Mouse (Mus musculus) liver, embryonic 11.5 days (tissue): ENCODE data around the gene Rfx2. TPM values are rescaled to one million over a fixed set of nuclear protein-coding genes. Genes with fewer than 3 reads are reported as not detected.

Source experiments
- ATAC-seq: fragments of 200-750 bp; cut with Nextera tagmentation; replicated peaks from 2 replicates; pipeline ENCODE4 v1.8.0; 2017; ENCODE audit warnings: moderate number of reproducible peaks, mild to moderate bottlenecking, moderate TSS enrichment, moderate library complexity; ENCODE audit not compliant: low FRiP score
- DNase-seq: peaks from one replicate; pipeline ENCODE4 v3.0.0-alpha.2; 2017; ENCODE audit warnings: low spot score
- H3K27ac ChIP-seq: fragments of 300-500 bp; sonication (generic); 2 replicates; pipeline ENCODE4 v1.5.1; 2014; ENCODE audit warnings: mild to moderate bottlenecking, low read depth, low read length, control low read depth
- H3K27me3 ChIP-seq: fragments of 300-500 bp; sonication (generic); replicated peaks from 2 replicates; pipeline ENCODE4 v1.6.1; 2014; ENCODE audit warnings: low read length, mixed read lengths; ENCODE audit not compliant: control insufficient read depth, insufficient read depth
- H3K36me3 ChIP-seq: fragments of 300-500 bp; sonication (generic); 2 replicates; pipeline ENCODE4 v1.6.1; 2014; ENCODE audit warnings: mild to moderate bottlenecking, low read length, moderate library complexity, mixed read lengths; ENCODE audit not compliant: control insufficient read depth, insufficient read depth
- H3K4me1 ChIP-seq: fragments of 300-500 bp; sonication (generic); replicated peaks from 2 replicates; pipeline ENCODE4 v1.6.1; 2014; ENCODE audit warnings: low read length, mixed read lengths; ENCODE audit not compliant: control insufficient read depth, insufficient read depth
- H3K4me2 ChIP-seq: fragments of 300-500 bp; sonication (generic); 2 replicates; pipeline ENCODE4 v1.6.1; 2014; ENCODE audit warnings: mild to moderate bottlenecking, control low read depth, moderate library complexity
- H3K4me3 ChIP-seq: fragments of 300-500 bp; sonication (generic); 2 replicates; pipeline ENCODE4 v1.5.1; 2014; ENCODE audit warnings: low read depth, low read length, control low read depth
- H3K9ac ChIP-seq: fragments of 300-500 bp; sonication (generic); 2 replicates; pipeline ENCODE4 v1.6.1; 2014; ENCODE audit warnings: low read depth, low read length, control low read depth
- H3K9me3 ChIP-seq: fragments of 300-500 bp; sonication (generic); 2 replicates; pipeline ENCODE4 v1.6.1; 2016; ENCODE audit warnings: low read length, inconsistent platforms, mixed read lengths; ENCODE audit not compliant: control insufficient read depth
- WGBS: fragments of 180-500 bp; shearing (Covaris S2); extraction: QIAGEN DNeasy Blood & Tissue Kit; methylation state at CpG from one replicate; pipeline ENCODE4 v1.1.7; 2014; 5-methylcytosine and 5-hydroxymethylcytosine counted together
- polyA plus RNA-seq: library from polyadenylated mRNA; unstranded; fragments of >200 nt; fragmentation: Nextera tagmentation; extraction: Ambion mirVana; gene quantifications from 2 replicates; pipeline ENCODE4 v1.2.1, GENCODE M21; 2014

Rfx2 gene
- polyA plus RNA-seq, 1 experiment from 2014 or later = 9.0 TPM

DNA sequence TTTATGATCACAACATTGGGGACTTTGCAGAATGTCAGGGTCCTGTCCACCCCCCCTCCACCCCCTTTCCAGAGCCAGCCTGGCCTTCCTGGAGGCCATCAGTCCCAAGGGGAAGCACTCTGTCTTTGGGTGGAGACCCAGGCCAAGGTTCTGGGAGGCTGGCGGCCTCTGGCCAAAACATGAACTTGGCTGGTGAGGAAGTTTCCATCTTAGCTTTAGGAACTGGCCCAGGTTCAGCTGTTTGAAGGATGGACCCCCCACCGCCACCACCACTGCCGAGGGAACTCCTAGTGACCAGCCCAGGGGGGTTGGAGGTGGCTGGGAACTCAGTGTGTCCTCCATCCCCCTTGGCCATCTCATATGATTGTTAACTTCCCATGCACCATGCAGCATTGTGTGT, 69.7 kb downstream of the Rfx2 start:
- H3K36me3 ChIP-seq = no peaks in the 10 kb centered on the region
- no peak overlapping the region for H3K9ac ChIP-seq
- WGBS = 58% methylated on average over 3 of the region's 3 CpGs
- H3K4me1 ChIP-seq = peaks cover 45% of the 10 kb centered on the region
- H3K4me3 ChIP-seq = no peak overlapping the region
- no peaks in the 10 kb centered on the region for H3K9me3 ChIP-seq
- DNase-seq (no peak), ATAC-seq (no peak)
- H3K27ac ChIP-seq = no peak overlapping the region
- H3K27me3 ChIP-seq = peaks cover 13% of the 10 kb centered on the region
- no peak overlapping the region for H3K4me2 ChIP-seq

DNA sequence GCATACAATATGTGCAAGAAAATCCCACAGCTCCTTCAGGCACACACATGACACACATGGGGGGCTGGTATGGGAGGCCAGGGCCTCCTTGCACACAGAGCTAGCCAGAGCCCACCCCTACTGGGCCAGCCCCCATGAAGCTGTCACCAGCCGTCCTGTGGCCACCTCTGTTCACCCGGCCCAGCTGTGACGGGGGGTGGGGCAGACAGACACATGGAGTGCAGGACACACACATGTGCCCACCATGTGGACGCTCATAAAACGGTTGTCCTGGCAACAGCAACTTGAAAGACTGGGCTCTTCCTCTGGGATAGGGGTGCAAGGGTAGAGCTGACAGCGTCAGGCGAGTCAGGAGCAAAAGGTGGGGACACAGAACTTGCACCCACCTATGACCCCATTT, 71.6 kb downstream of the Rfx2 start:
- 72% methylated on average over 7 of the region's 7 CpGs for WGBS
- Histone ChIP-seq H3K9ac (no peak overlapping the region), H3K9me3 (no peaks in the 10 kb centered on the region), H3K4me1 (peaks cover 47% of the 10 kb centered on the region), H3K36me3 (no peaks in the 10 kb centered on the region), H3K4me2 (no peak overlapping the region), H3K27ac (no peak overlapping the region), H3K4me3 (no peak overlapping the region), H3K27me3 (peaks cover 31% of the 10 kb centered on the region)
- ATAC-seq (no peak), DNase-seq (no peak)

GRCm38 (mm10) chr17:56758132-56758531, 72.7 kb downstream of the Rfx2 start:
- no peaks in the 10 kb centered on the region for H3K36me3 ChIP-seq
- peak overlapping the region; percentile 62 for H3K4me3 ChIP-seq
- H3K27me3 ChIP-seq = peaks cover 42% of the 10 kb centered on the region
- no peak overlapping the region; the same call in 1 of the 2 replicates for H3K9ac ChIP-seq
- DNase-seq (peak; percentile 78), ATAC-seq (peak; percentile 34; the same call in 1 of the 2 replicates)
- H3K9me3 ChIP-seq = no peaks in the 10 kb centered on the region
- peaks cover 41% of the 10 kb centered on the region for H3K4me1 ChIP-seq
- 6% methylated on average over 12 of the region's 12 CpGs for WGBS
- H3K4me2 ChIP-seq = peak overlapping the region; percentile 98
- peak overlapping the region; percentile 77; the same call in 1 of the 2 replicates for H3K27ac ChIP-seq

DNA sequence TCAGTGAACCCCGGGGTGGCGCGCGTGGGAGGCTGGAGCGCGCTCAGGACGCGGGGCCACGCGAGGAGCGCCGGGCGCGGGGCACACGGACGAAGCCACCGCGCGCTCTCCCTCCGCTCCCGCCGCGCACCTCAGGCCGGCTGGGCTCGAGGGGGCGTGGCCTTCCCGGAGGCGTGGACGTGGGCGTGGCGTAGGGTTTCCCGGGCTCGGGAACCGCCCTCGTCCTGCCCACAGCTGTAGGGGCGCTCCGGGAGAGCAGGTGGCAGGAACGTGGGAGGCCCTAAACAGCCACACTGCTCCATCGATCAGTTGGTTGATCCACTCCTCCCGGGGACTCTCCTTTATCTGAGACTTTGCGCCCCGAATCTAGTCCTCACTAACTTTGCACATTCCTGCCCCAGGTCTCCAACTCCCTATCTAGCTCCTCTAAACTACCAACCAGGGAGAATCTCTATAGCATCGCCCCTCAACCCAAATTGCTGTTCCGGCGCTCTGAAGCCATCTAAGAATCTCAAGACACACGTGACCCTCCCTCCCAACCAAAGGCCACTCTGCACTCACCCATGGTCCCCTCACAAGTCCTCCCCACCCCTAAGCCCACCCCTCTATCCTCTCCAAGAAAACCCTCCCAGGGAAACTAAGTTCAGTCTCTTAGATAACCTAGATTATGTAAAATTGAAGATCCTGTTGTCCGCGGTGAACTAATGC, 73.2 kb downstream of the Rfx2 start, which contains the start of gene Nrtn:
Gene Nrtn, minus strand, starts transcription at position 115 of the 708 bp plus-strand sequence.
- peak; percentile 87 for DNase-seq
- Histone ChIP-seq H3K4me2 (peak within 1 kb of the TSS; percentile 98), H3K27me3 (peaks cover 48% of the 10 kb centered on the region), H3K36me3 (no peaks in the 10 kb centered on the region), H3K4me1 (peaks cover 36% of the 10 kb centered on the region), H3K27ac (peak within 1 kb of the TSS; percentile 77), H3K9me3 (no peaks in the 10 kb centered on the region), H3K4me3 (peak within 1 kb of the TSS; percentile 62), H3K9ac (peak within 1 kb of the TSS; percentile 70)
- WGBS = 2% methylated on average over 48 of the region's 48 CpGs
- ATAC-seq = peak; percentile 72

GRCm38 (mm10) chr17:56756703-56757399, 74.0 kb downstream of the Rfx2 start:
- Histone ChIP-seq H3K27me3 (peaks cover 55% of the 10 kb centered on the region), H3K27ac (peak overlapping the region; percentile 77; the same call in 1 of the 2 replicates), H3K4me3 (peak overlapping the region; percentile 62), H3K36me3 (no peaks in the 10 kb centered on the region), H3K4me1 (peaks cover 32% of the 10 kb centered on the region), H3K9ac (peak overlapping the region; percentile 70), H3K4me2 (peak overlapping the region; percentile 98), H3K9me3 (no peaks in the 10 kb centered on the region)
- WGBS = 3% methylated on average over 47 of the region's 51 CpGs
- peak; percentile 1; the same call in 1 of the 2 replicates for ATAC-seq
- no peak for DNase-seq

DNA sequence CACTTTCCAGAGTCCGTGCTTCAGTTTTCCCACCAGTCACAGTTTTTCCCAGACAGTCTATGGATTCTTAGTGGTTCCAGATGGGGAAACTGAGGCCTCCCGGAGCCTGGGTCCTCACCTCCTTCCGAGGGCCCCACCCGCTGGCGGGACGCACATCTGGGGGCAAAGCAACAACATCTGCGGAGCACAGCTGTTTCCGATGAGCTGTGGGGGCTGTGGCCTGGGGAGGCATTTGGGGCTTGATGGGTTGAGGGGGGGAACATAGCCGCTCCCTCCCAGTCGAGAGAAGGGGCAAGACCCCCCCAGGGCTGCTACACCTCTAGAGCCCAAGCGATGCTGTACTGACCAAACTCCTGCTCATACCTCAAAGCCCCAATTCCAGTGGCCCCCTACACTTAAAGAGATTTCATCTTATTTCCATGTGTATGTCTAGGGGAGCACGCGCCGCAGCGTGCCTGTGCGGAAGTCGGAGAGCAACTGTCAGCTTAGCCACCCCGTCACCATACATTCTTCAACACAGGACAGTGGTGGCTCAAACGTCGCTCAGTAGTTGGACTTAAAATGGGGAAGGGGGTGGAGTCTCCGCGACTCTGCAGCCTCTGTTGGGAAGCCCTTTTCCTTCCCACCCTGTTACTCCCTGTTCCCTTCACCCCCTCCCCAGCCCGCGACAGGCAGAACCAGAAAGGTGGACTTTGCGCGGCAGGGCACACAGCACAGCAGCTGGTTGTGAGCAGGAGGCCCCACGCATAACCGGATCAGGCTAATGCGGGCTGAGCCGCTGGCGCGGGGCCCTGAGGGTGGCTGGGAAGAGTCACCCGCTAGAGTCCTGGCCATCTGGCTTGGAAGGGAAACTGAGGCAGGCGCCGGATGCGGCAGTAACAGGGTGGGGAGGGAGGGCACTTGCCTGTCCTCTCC, 76.3 kb downstream of the Rfx2 start:
- DNase-seq (no peak), ATAC-seq (no peak)
- Histone ChIP-seq H3K27ac (no peak overlapping the region), H3K4me1 (peaks cover 29% of the 10 kb centered on the region), H3K36me3 (no peaks in the 10 kb centered on the region), H3K4me2 (peak overlapping the region; percentile 35), H3K9ac (no peak overlapping the region), H3K27me3 (peaks cover 74% of the 10 kb centered on the region), H3K9me3 (no peaks in the 10 kb centered on the region), H3K4me3 (peak overlapping the region; percentile 11; the same call in 1 of the 2 replicates)
- WGBS = 12% methylated on average over 36 of the region's 36 CpGs

- 30% methylated on average over 15 of the region's 15 CpGs for WGBS
These were observed 77.4 kb downstream of the Rfx2 start for GRCm38 (mm10) chr17:56753452-56753851.

DNA sequence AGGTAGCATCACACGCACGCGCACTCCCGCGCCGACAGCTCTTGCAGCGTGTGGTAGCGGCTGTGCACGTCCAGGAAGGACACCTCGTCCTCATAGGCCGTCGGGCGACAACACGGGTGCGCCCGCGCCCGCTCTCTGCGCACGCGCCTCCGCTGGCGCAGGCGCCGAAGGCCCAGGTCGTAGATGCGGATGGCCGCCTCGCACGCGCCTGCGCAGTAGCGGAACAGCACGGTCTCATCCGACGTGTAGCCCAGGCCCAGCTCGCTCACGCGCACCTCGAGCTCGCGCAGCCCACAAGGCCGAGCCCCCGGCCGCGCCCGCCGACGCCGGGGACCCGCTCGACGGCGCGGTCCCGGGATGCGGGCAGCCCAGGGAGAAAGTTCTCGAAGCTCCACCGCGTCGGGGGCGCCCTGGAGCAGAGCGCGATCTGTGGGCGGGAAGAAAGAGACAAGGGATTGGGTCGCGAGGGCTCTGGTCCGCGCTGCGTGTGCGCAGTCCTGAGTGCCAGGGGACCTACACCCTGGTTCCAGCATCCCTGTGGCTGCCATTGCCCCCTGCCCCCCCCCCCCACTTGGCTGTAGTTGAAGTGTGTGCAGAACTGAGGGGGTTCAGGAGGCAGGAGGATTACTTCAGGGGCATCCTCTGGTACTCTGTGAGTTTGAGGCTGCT, 79.3 kb downstream of the Rfx2 start:
- peaks cover 10% of the 10 kb centered on the region for H3K4me1 ChIP-seq
- H3K27ac ChIP-seq = no peak overlapping the region
- H3K4me3 ChIP-seq = peak overlapping the region; percentile 32
- H3K9me3 ChIP-seq = no peaks in the 10 kb centered on the region
- ATAC-seq (peak; percentile 72), DNase-seq (peak; percentile 66)
- peaks cover 65% of the 10 kb centered on the region for H3K27me3 ChIP-seq
- no peak overlapping the region for H3K9ac ChIP-seq
- H3K36me3 ChIP-seq = no peaks in the 10 kb centered on the region
- WGBS = 20% methylated on average over 71 of the region's 71 CpGs
- H3K4me2 ChIP-seq = peak overlapping the region; percentile 57

More at GRCm38 (mm10) chr17:56753452-56753851, 77.4 kb downstream of the Rfx2 start:
- Histone ChIP-seq H3K4me1 (peaks cover 25% of the 10 kb centered on the region), H3K9me3 (no peaks in the 10 kb centered on the region), H3K9ac (no peak overlapping the region), H3K27ac (no peak overlapping the region), H3K27me3 (peaks cover 74% of the 10 kb centered on the region), H3K4me2 (no peak overlapping the region), H3K36me3 (no peaks in the 10 kb centered on the region), H3K4me3 (no peak overlapping the region; the same call in 1 of the 2 replicates)
- ATAC-seq (no peak), DNase-seq (no peak)
